Mouse (Mus musculus): ENCODE measurements at regions not wholly inside any gene's neighbourhood (a gene's known extent, or its start where the extent isn't known, plus 50 kb on each side); places are given as distances from the start of the nearest gene placed in this dataset.

DNA sequence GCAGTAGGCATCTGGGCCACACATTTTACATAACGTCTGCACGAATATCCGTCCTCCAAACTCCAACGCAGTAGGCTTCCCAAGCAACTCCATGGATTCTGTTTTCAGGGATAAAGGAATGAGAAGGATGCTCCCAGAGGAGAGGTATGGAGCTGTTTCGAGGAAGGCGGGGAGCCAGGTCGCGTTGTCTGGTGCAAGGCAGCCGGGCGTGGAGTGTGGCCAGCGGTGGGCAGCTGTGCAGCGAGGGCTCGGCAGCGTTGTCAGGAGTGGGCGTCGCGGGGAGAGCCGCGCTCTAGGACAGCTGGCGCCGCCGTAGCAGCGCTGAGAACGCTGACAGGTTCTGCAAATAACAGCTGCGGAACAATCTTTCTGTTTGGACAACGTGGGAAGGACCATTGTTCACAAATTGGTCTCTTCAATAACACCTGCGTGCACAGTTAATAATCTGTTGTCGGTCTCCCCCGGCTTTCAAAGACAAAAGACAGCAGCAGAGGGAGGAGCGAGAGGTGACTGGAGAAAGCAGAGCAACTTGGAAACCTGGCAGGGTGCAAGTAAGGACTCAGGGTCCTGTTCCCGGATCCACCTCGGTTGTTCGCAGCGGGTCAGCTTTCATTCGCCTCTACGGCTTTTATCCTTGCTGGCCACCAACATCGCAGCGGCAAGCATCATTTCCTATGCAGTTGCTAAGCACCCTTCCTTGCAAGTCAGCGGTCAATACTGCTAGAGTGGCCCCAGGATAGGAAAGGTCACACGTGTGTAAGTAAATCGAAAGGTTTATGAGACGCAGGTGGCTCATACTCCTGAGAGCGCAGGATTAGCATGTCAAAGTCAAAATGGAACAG, 83.0 kb upstream of the Dlx2 start:
- CTCF ChIA-PET, result interaction anchor here in 1 of 4 experiments (0.7 to 1.1 kb wide), 3 partner anchors 11 to 243 kb away, joined by 3 to 4 read pairs (median 3); partner anchors contain the start of gene Pdk1
- POLR2A ChIA-PET, result interaction anchor here (0.5 to 2.7 kb wide), 13 partner anchors 8 to 173 kb away, joined by 3 to 9 read pairs (median 4); partner anchors contain the start of gene Itga6 (in 1 of the 4)

- CTCF ChIA-PET, result interaction anchor here in 1 of 4 experiments (0.7 kb wide), 1 partner anchor 89 kb away, joined by 3 read pairs; no protein-coding TSS in a partner anchor
Measured at GRCm38 (mm10) chr2:71630143-71630463, 83.5 kb upstream of the Dlx2 start.

GRCm38 (mm10) chr2:71633471-71633870, 86.9 kb upstream of the Dlx2 start:
- CTCF ChIA-PET, result no interaction called here
- POLR2A ChIA-PET, result interaction anchor here in 3 of 4 experiments (0.5 to 1.8 kb wide), 8 partner anchors 11 to 282 kb away, joined by 3 to 5 read pairs (median 4); no protein-coding TSS in a partner anchor

More at GRCm38 (mm10) chr2:71630143-71630463, 83.5 kb upstream of the Dlx2 start:
- POLR2A ChIA-PET, result interaction anchor here in 3 of 4 experiments (1.0 to 2.7 kb wide), 12 partner anchors 8 to 172 kb away, joined by 3 to 9 read pairs (median 4); partner anchors contain the start of gene Itga6 (in 1 of the 3)

- ChIA-PET POLR2A (no interaction called here), CTCF (no interaction called here)
Measured at GRCm38 (mm10) chr2:71634471-71634870, 87.9 kb upstream of the Dlx2 start.

DNA sequence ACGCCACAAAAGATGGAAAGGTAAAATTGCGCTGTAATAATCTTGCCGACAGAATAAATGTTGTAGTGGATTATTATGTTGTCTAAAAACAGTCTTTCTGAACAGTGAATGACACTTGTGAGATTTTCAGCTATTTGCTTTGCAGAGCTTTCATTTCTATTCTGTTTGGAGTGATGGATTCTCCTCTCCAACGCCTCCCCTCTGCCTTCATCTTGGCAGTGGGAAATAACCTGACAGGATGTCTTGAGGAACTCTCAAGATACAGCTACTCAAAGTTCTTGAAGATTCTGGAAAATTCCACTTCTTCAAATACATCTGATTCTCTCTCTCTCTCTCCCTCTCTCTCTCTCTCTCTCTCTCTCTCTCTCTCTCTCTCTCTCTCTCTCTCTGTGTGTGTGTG, 89.6 kb upstream of the Dlx2 start:
- ChIA-PET POLR2A (interaction anchor here in 2 of 4 experiments (0.6 to 0.7 kb wide), 2 partner anchors 9 to 384 kb away, joined by 3 to 4 read pairs; no protein-coding TSS in a partner anchor), CTCF (interaction anchor here in 1 of 4 experiments (0.6 to 0.7 kb wide), 2 partner anchors 123 to 165 kb away, joined by 3 read pairs; no protein-coding TSS in a partner anchor)

DNA sequence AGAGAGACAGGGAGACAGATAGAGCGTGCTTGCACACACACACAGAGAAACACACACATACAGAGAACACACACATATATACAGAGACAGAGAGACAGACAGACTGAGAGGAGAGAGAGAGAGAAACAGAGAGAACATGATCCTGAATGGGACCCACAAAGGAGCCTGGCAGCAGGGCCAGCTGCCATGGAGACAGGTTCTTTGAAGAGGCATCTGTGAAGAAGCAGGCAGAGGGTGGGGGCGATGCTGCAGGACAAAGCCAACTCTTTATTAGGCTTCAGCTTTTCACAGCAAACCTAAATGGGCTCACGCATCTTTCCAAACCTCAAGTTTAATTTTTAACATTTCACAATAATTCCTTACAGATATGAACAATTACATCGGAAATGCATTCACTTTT, 90.0 kb upstream of the Dlx2 start:
- ChIA-PET CTCF (interaction anchor here in 1 of 4 experiments (0.7 kb wide), 1 partner anchor 22 kb away, joined by 3 read pairs; no protein-coding TSS in a partner anchor), POLR2A (interaction anchor here in 1 of 4 experiments (1.5 kb wide), 1 partner anchor 21 kb away, joined by 6 read pairs; no protein-coding TSS in a partner anchor)

GRCm38 (mm10) chr2:71640251-71640650, 93.7 kb upstream of the Dlx2 start:
- CTCF ChIA-PET, result no interaction called here
- POLR2A ChIA-PET, result interaction anchor here in 3 of 4 experiments (0.6 to 2.8 kb wide), 15 partner anchors 8 to 225 kb away, joined by 3 to 12 read pairs (median 4); partner anchors contain the start of gene Itga6 (in 1 of the 3)

- ChIA-PET CTCF (no interaction called here), POLR2A (interaction anchor here in 3 of 4 experiments (0.7 to 1.5 kb wide), 6 partner anchors 9 to 199 kb away, joined by 3 to 7 read pairs (median 3); no protein-coding TSS in a partner anchor)
Measured at GRCm38 (mm10) chr2:71644038-71644470, 97.5 kb upstream of the Dlx2 start.

- CTCF ChIA-PET, result interaction anchor here in 1 of 4 experiments (1.1 kb wide), 1 partner anchor 50 kb away, joined by 3 read pairs; no protein-coding TSS in a partner anchor
- POLR2A ChIA-PET, result interaction anchor here (0.5 to 2.0 kb wide), 34 partner anchors 8 to 298 kb away, joined by 3 to 12 read pairs (median 3); partner anchors contain the start of genes Itga6 (in 3 of the 4) and Pdk1 (in 1 of the 4)
Measured at GRCm38 (mm10) chr2:71647914-71648497, 97.4 kb upstream of the Itga6 start.

- ChIA-PET CTCF (interaction anchor here in 1 of 4 experiments (1.0 kb wide), 1 partner anchor 27 kb away, joined by 5 read pairs; no protein-coding TSS in a partner anchor), POLR2A (interaction anchor here in 3 of 4 experiments (0.6 to 2.6 kb wide), 10 partner anchors 11 to 912 kb away, joined by 3 to 9 read pairs (median 3); no protein-coding TSS in a partner anchor)
Measured at GRCm38 (mm10) chr2:71651662-71652061, 93.8 kb upstream of the Itga6 start.

GRCm38 (mm10) chr2:71652261-71652801, 93.1 kb upstream of the Itga6 start:
- ChIA-PET POLR2A (interaction anchor here (0.6 to 2.6 kb wide), 12 partner anchors 9 to 163 kb away, joined by 3 to 11 read pairs (median 4); no protein-coding TSS in a partner anchor), CTCF (interaction anchor here in 1 of 4 experiments (0.7 kb wide), 1 partner anchor 80 kb away, joined by 4 read pairs; no protein-coding TSS in a partner anchor)

DNA sequence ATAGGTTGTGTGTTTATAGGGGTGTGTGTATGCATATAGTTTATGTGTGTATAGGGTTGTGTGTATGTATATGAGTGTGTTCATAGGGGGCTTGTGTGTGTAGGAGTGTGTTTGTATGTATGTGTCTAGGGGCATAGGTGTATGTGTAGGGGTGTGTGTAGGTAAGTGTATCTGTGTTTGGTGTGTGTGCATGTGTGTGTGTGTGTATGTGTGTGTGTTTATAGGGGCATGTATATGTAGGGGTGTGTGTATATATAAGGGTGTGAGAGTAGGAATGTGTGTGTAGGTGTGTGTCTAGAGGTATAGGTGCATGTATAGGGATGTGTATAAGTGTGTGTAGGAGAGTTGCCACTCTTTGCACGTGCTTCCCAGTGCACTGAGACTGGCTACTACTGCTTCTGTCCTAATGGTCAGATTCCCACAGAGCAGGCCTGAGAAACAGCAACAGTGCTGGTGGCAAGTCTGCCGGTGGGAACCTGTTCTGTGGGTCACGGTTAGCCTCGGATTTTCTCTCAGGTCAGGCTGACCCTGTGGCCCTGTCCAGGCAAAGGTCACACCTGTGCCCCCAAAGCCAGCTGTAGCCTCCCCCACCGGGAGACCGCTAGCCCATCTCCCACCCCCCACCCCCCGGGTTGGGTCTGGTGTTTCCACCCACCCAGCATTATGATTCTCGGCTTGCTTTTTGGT, 90.5 kb upstream of the Itga6 start:
- POLR2A ChIA-PET, result interaction anchor here (0.6 to 2.7 kb wide), 32 partner anchors 7 to 960 kb away, joined by 3 to 18 read pairs (median 4); partner anchors contain the start of genes Itga6 (in 2 of the 4) and Pdk1 (in 1 of the 4)
- CTCF ChIA-PET, result interaction anchor here in 3 of 4 experiments (0.6 to 2.2 kb wide), 4 partner anchors 115 to 178 kb away, joined by 3 to 5 read pairs (median 4); no protein-coding TSS in a partner anchor

DNA sequence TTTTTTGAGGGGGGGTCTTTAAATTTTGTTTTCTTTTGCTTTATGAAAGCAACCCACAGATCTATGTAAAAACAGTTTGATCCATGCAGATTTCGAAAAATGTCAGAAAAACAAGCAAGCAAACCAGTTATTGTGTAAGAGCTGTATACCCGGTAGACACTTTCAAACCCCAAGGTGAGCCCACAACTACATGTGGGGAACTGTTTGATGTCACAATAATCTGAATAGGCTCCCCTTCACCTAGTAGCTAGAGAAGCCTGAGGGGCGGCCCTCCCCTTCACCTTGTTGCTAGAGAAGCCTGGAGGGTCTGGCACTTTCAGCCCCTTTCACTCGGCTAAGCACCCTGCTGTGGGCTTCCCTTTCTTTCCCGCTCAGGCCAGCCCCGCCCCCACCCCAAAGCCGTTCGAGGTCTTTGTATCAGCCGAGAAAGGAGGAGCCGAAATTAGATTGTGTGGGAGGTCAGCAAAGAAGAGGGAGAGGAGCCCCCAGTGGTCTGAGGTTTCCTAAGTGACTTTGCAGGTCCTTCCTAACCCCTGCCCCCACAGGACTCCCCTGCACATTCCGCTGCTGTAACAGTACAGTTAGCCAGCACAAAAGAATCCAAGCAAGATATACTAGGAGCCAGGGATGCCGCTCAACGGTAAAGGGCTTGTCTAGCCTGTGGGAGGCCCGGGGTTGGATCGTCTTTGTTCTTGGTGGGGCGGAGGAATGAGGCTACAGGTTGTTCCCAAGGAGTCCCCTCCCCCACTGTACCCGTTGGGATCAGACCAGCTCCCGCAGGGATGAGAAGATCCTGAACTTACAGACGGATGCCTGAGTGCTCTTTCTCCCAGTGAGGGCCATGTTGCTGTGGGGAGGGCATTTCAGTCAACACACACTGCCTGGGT, 89.7 kb upstream of the Itga6 start:
- ChIA-PET POLR2A (interaction anchor here (0.6 to 2.7 kb wide), 51 partner anchors 8 to 959 kb away, joined by 3 to 18 read pairs (median 4); partner anchors contain the start of genes Itga6 (in 2 of the 4), Dync1i2 (in 1 of the 4) and Pdk1 (in 1 of the 4)), CTCF (interaction anchor here (0.6 to 2.2 kb wide), 9 partner anchors 10 to 1323 kb away, joined by 3 to 13 read pairs (median 5); no protein-coding TSS in a partner anchor)

- ChIA-PET CTCF (interaction anchor here in 2 of 4 experiments (0.6 to 2.2 kb wide), 4 partner anchors 32 to 1768 kb away, joined by 3 to 5 read pairs (median 4); no protein-coding TSS in a partner anchor), POLR2A (interaction anchor here in 3 of 4 experiments (0.6 to 2.7 kb wide), 41 partner anchors 9 to 801 kb away, joined by 3 to 18 read pairs (median 4); partner anchors contain the start of genes Itga6 (in 2 of the 3) and Pdk1 (in 2 of the 3))
Measured at GRCm38 (mm10) chr2:71656611-71657244, 88.7 kb upstream of the Itga6 start.

GRCm38 (mm10) chr2:71661438-71661837, 84.0 kb upstream of the Itga6 start:
- ChIA-PET POLR2A (interaction anchor here in 1 of 4 experiments (0.6 to 0.8 kb wide), 2 partner anchors 49 to 79 kb away, joined by 3 to 4 read pairs; no protein-coding TSS in a partner anchor), CTCF (no interaction called here)

- CTCF ChIA-PET, result no interaction called here
- POLR2A ChIA-PET, result interaction anchor here in 1 of 4 experiments (0.6 to 1.6 kb wide), 3 partner anchors 14 to 79 kb away, joined by 3 to 4 read pairs (median 4); no protein-coding TSS in a partner anchor
Measured at GRCm38 (mm10) chr2:71661986-71662385, 83.4 kb upstream of the Itga6 start.
